Mouse (Mus musculus) adrenal gland, adult 8-10 months (tissue): ENCODE data around the gene Onecut1. TPM values are rescaled to one million over a fixed set of nuclear protein-coding genes. Genes with fewer than 3 reads are reported as not detected.

Source experiments
- DNase-seq: peaks from one replicate; pipeline ENCODE4 v3.0.0; 2022
- total RNA-seq, 4 experiments: library from RNA; stranded (reverse); gene quantifications; 2 replicates each; pipeline ENCODE4 v1.2.4; 2022

Gene Onecut1
- under 1 TPM in 1 of 4 experiments, not detected in 3; 0.11 TPM for total RNA-seq

GRCm38 (mm10) chr9:74861561-74861980, at the start of gene Onecut1:
Onecut1 (plus strand) TSS chr9:74861921.
- DNase-seq = no peak

- no peak for DNase-seq
Observed at GRCm38 (mm10) chr9:74819736-74820511, 41.8 kb upstream of the Onecut1 start.

- DNase-seq = no peak
Observed at GRCm38 (mm10) chr9:74825102-74825501, 36.6 kb upstream of the Onecut1 start.

- no peak for DNase-seq
Observed at GRCm38 (mm10) chr9:74829206-74829605, 32.5 kb upstream of the Onecut1 start.

- DNase-seq = no peak
Observed at GRCm38 (mm10) chr9:74842890-74843289, 18.8 kb upstream of the Onecut1 start.

- no peak for DNase-seq
Observed at GRCm38 (mm10) chr9:74846867-74847830, 14.6 kb upstream of the Onecut1 start.

GRCm38 (mm10) chr9:74848411-74849194, 13.1 kb upstream of the Onecut1 start:
- DNase-seq = no peak

- no peak for DNase-seq
Observed at GRCm38 (mm10) chr9:74849195-74849978, 12.3 kb upstream of the Onecut1 start.

GRCm38 (mm10) chr9:74849979-74850780, 11.5 kb upstream of the Onecut1 start:
- DNase-seq = no peak

- DNase-seq = no peak
Observed at GRCm38 (mm10) chr9:74850781-74851145, 11.0 kb upstream of the Onecut1 start.

GRCm38 (mm10) chr9:74851601-74852000, 10.1 kb upstream of the Onecut1 start:
- DNase-seq = no peak

- DNase-seq = no peak
Observed at GRCm38 (mm10) chr9:74852361-74852760, 9.4 kb upstream of the Onecut1 start.

GRCm38 (mm10) chr9:74853191-74854072, 8.3 kb upstream of the Onecut1 start:
- DNase-seq = no peak

- no peak for DNase-seq
Observed at GRCm38 (mm10) chr9:74854073-74854591, 7.6 kb upstream of the Onecut1 start.

GRCm38 (mm10) chr9:74855446-74855845, 6.3 kb upstream of the Onecut1 start:
- no peak for DNase-seq

GRCm38 (mm10) chr9:74856578-74857507, 4.9 kb upstream of the Onecut1 start:
- no peak for DNase-seq

- DNase-seq = no peak
Observed at GRCm38 (mm10) chr9:74857508-74857840, 4.2 kb upstream of the Onecut1 start.

- no peak for DNase-seq
Observed at GRCm38 (mm10) chr9:74858111-74858510, 3.6 kb upstream of the Onecut1 start.
